Mouse (Mus musculus) C2C12 (cell line): ENCODE measurements around the gene Neurl2. TPM values are rescaled to one million over a fixed set of nuclear protein-coding genes. Genes with fewer than 3 reads are reported as not detected.

Source experiments
- H3K27me3 ChIP-seq: one replicate; pipeline ENCODE4 v1.6.1; 2011; ENCODE audit not compliant: control insufficient read depth, insufficient read depth, insufficient read length
- H3K36me3 ChIP-seq: one replicate; pipeline ENCODE4 v1.6.1; 2011; ENCODE audit not compliant: control insufficient read depth, insufficient read depth
- H3K4me3 ChIP-seq: one replicate; pipeline ENCODE4 v1.5.1; 2011; ENCODE audit warnings: mild to moderate bottlenecking, control low read depth; ENCODE audit not compliant: poor library complexity, insufficient read depth, severe bottlenecking
- H3K79me2 ChIP-seq: one replicate; pipeline ENCODE4 v1.6.1; 2011; ENCODE audit not compliant: control insufficient read depth, insufficient read depth
- H3K79me3 ChIP-seq: one replicate; pipeline ENCODE4 v1.6.1; 2011; ENCODE audit warnings: low read depth, control low read depth
- H3ac ChIP-seq: one replicate; pipeline ENCODE3; 2011; ENCODE audit warnings: low read depth; ENCODE audit not compliant: control insufficient read depth, insufficient read length
- CEBPB ChIP-seq: IDR thresholded peaks from one replicate; pipeline ENCODE4 v1.6.1; 2011; ENCODE audit warnings: low read depth, mild to moderate bottlenecking, control low read depth, moderate library complexity
- CTCF ChIP-seq: IDR thresholded peaks from one replicate; pipeline ENCODE4 v1.5.1; 2011; ENCODE audit not compliant: control insufficient read depth, insufficient read depth, insufficient read length
- FOSL1 ChIP-seq: IDR thresholded peaks from one replicate; pipeline ENCODE4 v1.8.0; 2011; ENCODE audit warnings: mild to moderate bottlenecking, low read length; ENCODE audit not compliant: poor library complexity, insufficient read depth, severe bottlenecking
- MAX ChIP-seq: IDR thresholded peaks from one replicate; pipeline ENCODE4 v1.6.1; 2011; ENCODE audit warnings: mild to moderate bottlenecking, control low read depth
- MYOD1 ChIP-seq: IDR thresholded peaks from one replicate; pipeline ENCODE4 v1.6.1; 2011; ENCODE audit warnings: low read depth; ENCODE audit not compliant: control insufficient read depth, insufficient read length
- MYOG ChIP-seq: IDR thresholded peaks from one replicate; pipeline ENCODE4 v1.6.1; 2011; ENCODE audit not compliant: control insufficient read depth, insufficient read length; ENCODE audit errors: extremely low read depth
- USF1 ChIP-seq: IDR thresholded peaks from one replicate; pipeline ENCODE4 v1.6.1; 2011; ENCODE audit warnings: low read depth, mild to moderate bottlenecking, control low read depth, moderate library complexity
- polyA plus RNA-seq: library from polyadenylated mRNA; unstranded; fragments of >200 nt; fragmentation: generic; extraction: Trizol; gene quantifications from one replicate; pipeline ENCODE4 v1.2.1, GENCODE M21; 2012; ENCODE audit warnings: missing spikeins

Gene Neurl2
- polyA plus RNA-seq, 1 experiment: 11.3 TPM

- Histone ChIP-seq H3K27me3 (no peaks in the 10 kb centered on the region), H3K4me3 (peak within 1 kb of the TSS; percentile 89), H3K79me2 (peaks cover 28% of the 10 kb centered on the region), H3K79me3 (peaks cover 7% of the 10 kb centered on the region), H3ac (peak within 1 kb of the TSS; percentile 69), H3K36me3 (peaks cover 40% of the 10 kb centered on the region)
- TF ChIP-seq FOSL1 (no peak), USF1 (no peak), MAX (no peak)
Measured at GRCm38 (mm10) chr2:164822636-164823165, 10.6 kb downstream of the Neurl2 start, which contains the start of gene Zswim1. TSS of gene Zswim1 (plus strand) at chr2:164822686.

GRCm38 (mm10) chr2:164821060-164821459 is 12.2 kb downstream of the Neurl2 start:
- no peaks in the 10 kb centered on the region for H3K27me3 ChIP-seq
- no peak overlapping the region for H3K4me3 ChIP-seq
- peaks cover 7% of the 10 kb centered on the region for H3K79me3 ChIP-seq
- peaks cover 25% of the 10 kb centered on the region for H3K36me3 ChIP-seq
- H3K79me2 ChIP-seq: peaks cover 21% of the 10 kb centered on the region
- TF ChIP-seq MAX (no peak), MYOG (no peak), CEBPB (no peak), FOSL1 (no peak), USF1 (no peak), MYOD1 (no peak), CTCF (no peak)
- no peak overlapping the region for H3ac ChIP-seq

GRCm38 (mm10) chr2:164817703-164818102 is 15.6 kb downstream of the Neurl2 start:
- no peaks in the 10 kb centered on the region for H3K27me3 ChIP-seq
- TF ChIP-seq MAX: no peak
- TF ChIP-seq MYOG: no peak
- no peak for TF ChIP-seq FOSL1
- TF ChIP-seq MYOD1: no peak
- TF ChIP-seq USF1: no peak
- TF ChIP-seq CTCF: no peak
- no peak for TF ChIP-seq CEBPB
- H3K4me3 ChIP-seq: no peak overlapping the region
- no peaks in the 10 kb centered on the region for H3K79me3 ChIP-seq
- H3K36me3 ChIP-seq: peaks cover 8% of the 10 kb centered on the region
- no peaks in the 10 kb centered on the region for H3K79me2 ChIP-seq
- H3ac ChIP-seq: no peak overlapping the region

- H3K79me2 ChIP-seq: no peaks in the 10 kb centered on the region
- peaks cover 8% of the 10 kb centered on the region for H3K36me3 ChIP-seq
- no peak overlapping the region for H3ac ChIP-seq
- no peaks in the 10 kb centered on the region for H3K27me3 ChIP-seq
- no peak overlapping the region for H3K4me3 ChIP-seq
- TF ChIP-seq MAX: no peak
- no peak for TF ChIP-seq MYOG
- no peak for TF ChIP-seq CTCF
- TF ChIP-seq CEBPB: no peak
- no peak for TF ChIP-seq FOSL1
- TF ChIP-seq USF1: no peak
- TF ChIP-seq MYOD1: no peak
- no peaks in the 10 kb centered on the region for H3K79me3 ChIP-seq
Measured at GRCm38 (mm10) chr2:164817206-164817605, 16.1 kb downstream of the Neurl2 start.

- no peak for TF ChIP-seq CEBPB
- no peak for TF ChIP-seq FOSL1
- TF ChIP-seq MAX: no peak
- TF ChIP-seq USF1: no peak
- TF ChIP-seq CTCF: no peak
- no peak for TF ChIP-seq MYOD1
- no peak for TF ChIP-seq MYOG
- H3K79me3 ChIP-seq: no peaks in the 10 kb centered on the region
- H3K36me3 ChIP-seq: peaks cover 8% of the 10 kb centered on the region
- H3K27me3 ChIP-seq: no peaks in the 10 kb centered on the region
- H3K4me3 ChIP-seq: no peak overlapping the region
- no peak overlapping the region for H3ac ChIP-seq
- no peaks in the 10 kb centered on the region for H3K79me2 ChIP-seq
Measured at GRCm38 (mm10) chr2:164815821-164816220, 17.4 kb downstream of the Neurl2 start.

GRCm38 (mm10) chr2:164815348-164815747 is 17.9 kb downstream of the Neurl2 start:
- H3ac ChIP-seq: no peak overlapping the region
- H3K4me3 ChIP-seq: no peak overlapping the region
- no peaks in the 10 kb centered on the region for H3K27me3 ChIP-seq
- TF ChIP-seq MYOG: no peak
- no peak for TF ChIP-seq FOSL1
- TF ChIP-seq CEBPB: no peak
- TF ChIP-seq MYOD1: no peak
- no peak for TF ChIP-seq USF1
- TF ChIP-seq CTCF: no peak
- TF ChIP-seq MAX: no peak
- H3K79me2 ChIP-seq: no peaks in the 10 kb centered on the region
- peaks cover 5% of the 10 kb centered on the region for H3K36me3 ChIP-seq
- no peaks in the 10 kb centered on the region for H3K79me3 ChIP-seq
